Mouse (Mus musculus): Measurements from ENCODE around the gene Arvcf.

DNA sequence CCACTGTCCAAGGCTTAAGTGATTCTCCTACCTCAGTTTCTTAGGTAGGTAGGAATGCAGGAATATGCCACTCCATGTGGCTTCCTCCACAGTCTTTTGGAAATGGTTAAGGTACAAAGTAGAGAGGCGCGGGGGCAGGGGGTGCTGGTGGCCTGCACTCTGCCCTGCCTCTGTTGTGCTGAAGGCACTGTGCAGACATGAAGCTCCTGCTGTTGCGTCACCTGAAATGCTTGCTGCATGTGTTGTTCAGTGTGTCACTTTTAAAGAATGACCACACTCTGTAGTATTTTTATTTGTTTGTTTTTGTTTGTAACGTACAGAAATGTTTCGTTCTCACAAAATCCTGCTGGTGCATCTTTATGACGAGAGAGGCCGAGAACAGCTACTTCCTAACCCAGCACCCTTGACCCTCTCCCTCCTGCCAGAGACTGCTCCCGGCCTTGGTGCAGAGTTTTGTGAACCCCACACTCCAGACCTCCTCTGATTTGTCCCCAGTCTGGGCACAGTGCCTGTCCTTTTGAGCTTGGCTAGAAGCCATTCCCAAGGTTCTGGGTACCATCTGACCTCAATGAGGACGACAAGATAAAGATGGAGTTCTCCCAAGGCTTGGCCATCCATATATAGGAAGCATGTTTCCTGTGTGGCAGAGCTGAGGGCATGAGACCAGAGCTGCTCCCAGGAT is 35.2 kb downstream of the Arvcf start:
- TF ChIP-seq CTCF (IDR thresholded peaks at IDR 0.05; ENCODE audit: low read depth), result no peak
- TF ChIP-seq EP300 (optimal IDR thresholded peaks at IDR 0.05), result no peak
